Mouse (Mus musculus): ENCODE measurements around the gene Mrgprb8. TPM values are rescaled to one million over a fixed set of nuclear protein-coding genes. Genes with fewer than 3 reads are reported as not detected.
"Not testable (repeated sequence)": the region's sequence is repeated elsewhere in the genome, so short reads cannot be mapped to it uniquely, and the experiment has no call there.

Gene Mrgprb8
- polyA plus RNA-seq (2012; fragmentation: generic; extraction: Trizol), result not detected

- Histone ChIP-seq H3ac (ENCODE audit: control insufficient read depth, insufficient read length) (no peak within 1 kb of the TSS), H3K4me3 (no peak within 1 kb of the TSS), H3K79me2 (ENCODE audit: control insufficient read depth, insufficient read depth) (no peaks in the 10 kb centered on the region), H3K4me2 (ENCODE audit: low read depth) (no peak within 1 kb of the TSS), H3K36me3 (ENCODE audit: control insufficient read depth, insufficient read depth) (no peaks in the 10 kb centered on the region), H3K27me3 (ENCODE audit: control insufficient read depth, insufficient read depth, insufficient read length) (no peaks in the 10 kb centered on the region)
- TF ChIP-seq TCF12 (IDR thresholded peaks at IDR 0.05; ENCODE audit: insufficient read depth, poor library complexity, severe bottlenecking), result no peak
These were observed at the start of gene Mrgprb8 for GRCm38 (mm10) chr7:48388226-48388625. TSS of gene Mrgprb8 (plus strand) at chr7:48388526.

- not testable (repeated sequence) for H3K36me3 ChIP-seq (ENCODE audit: control insufficient read depth, insufficient read depth); H3K27me3 ChIP-seq (ENCODE audit: control insufficient read depth, insufficient read depth, insufficient read length); H3ac ChIP-seq (ENCODE audit: control insufficient read depth, insufficient read length); H3K4me2 ChIP-seq (ENCODE audit: low read depth); H3K4me3 ChIP-seq; H3K79me2 ChIP-seq (ENCODE audit: control insufficient read depth, insufficient read depth)
These were observed 47.6 kb downstream of the Mrgprb8 start for GRCm38 (mm10) chr7:48435936-48436335.

- Histone ChIP-seq H3K4me3 (no peak overlapping the region), H3ac (ENCODE audit: control insufficient read depth, insufficient read length) (no peak overlapping the region), H3K79me2 (ENCODE audit: control insufficient read depth, insufficient read depth) (no peaks in the 10 kb centered on the region), H3K36me3 (ENCODE audit: control insufficient read depth, insufficient read depth) (no peaks in the 10 kb centered on the region), H3K27me3 (ENCODE audit: control insufficient read depth, insufficient read depth, insufficient read length) (no peaks in the 10 kb centered on the region), H3K4me2 (ENCODE audit: low read depth) (no peak overlapping the region)
- TF ChIP-seq SRF (IDR thresholded peaks at IDR 0.05; ENCODE audit: control insufficient read depth, insufficient read length, low read depth) (no peak), MAX (IDR thresholded peaks at IDR 0.05; ENCODE audit: low read depth) (no peak), TCF12 (IDR thresholded peaks at IDR 0.05; ENCODE audit: insufficient read depth, poor library complexity, severe bottlenecking) (no peak), POLR2A (IDR thresholded peaks at IDR 0.05; ENCODE audit: insufficient read length, low read depth) (no peak), MYOD1 (IDR thresholded peaks at IDR 0.05; ENCODE audit: control insufficient read depth in 1 of 3, insufficient read length in 2 of 3, low read depth in 2 of 3) (no peak), USF1 (IDR thresholded peaks at IDR 0.05; ENCODE audit: low read depth) (no peak), MYOG (IDR thresholded peaks at IDR 0.05; ENCODE audit: control insufficient read depth in 1 of 3, insufficient read depth in 1 of 3, insufficient read length in 2 of 3, low read depth in 2 of 3) (no peak), POLR2AphosphoS2 (IDR thresholded peaks at IDR 0.05; ENCODE audit: insufficient read length, low read depth) (no peak)
These were observed 48.3 kb downstream of the Mrgprb8 start for GRCm38 (mm10) chr7:48436581-48436980.

Other genes with a start within 250 kb of the Mrgprb8 start
- gene Mrgprb5, start 219.5 kb upstream of the Mrgprb8 start, polyA plus RNA-seq (2012; fragmentation: generic; extraction: Trizol), result not detected
- not detected for gene Mrgprb4, start 189.2 kb upstream of the Mrgprb8 start, polyA plus RNA-seq (2012; fragmentation: generic; extraction: Trizol)
- gene Mrgprb1, start 67.8 kb downstream of the Mrgprb8 start, polyA plus RNA-seq (2012; fragmentation: generic; extraction: Trizol), result not detected
- gene Mrgprx2, start 110.8 kb downstream of the Mrgprb8 start, polyA plus RNA-seq (2012; fragmentation: generic; extraction: Trizol), result not detected
- not detected for gene Mrgprb2, start 169.6 kb downstream of the Mrgprb8 start, polyA plus RNA-seq (2012; fragmentation: generic; extraction: Trizol)

Data from myocyte (in vitro differentiated cells).